Mouse (Mus musculus): ENCODE measurements around the gene Gm17542. TPM values are rescaled to one million over a fixed set of nuclear protein-coding genes. Genes with fewer than 3 reads are reported as not detected.

The Gm17542 gene
- polyA plus RNA-seq, 1 experiment = not detected

- H3K36me3 ChIP-seq (ENCODE audit: control insufficient read depth, insufficient read depth, low read length) = no peaks in the 10 kb centered on the region
- 72% methylated on average over 10 of the region's 10 CpGs for WGBS
- no peaks in the 10 kb centered on the region for H3K27me3 ChIP-seq (ENCODE audit: control insufficient read depth, insufficient read depth, low read length)
- no peak overlapping the region for H3K4me3 ChIP-seq (ENCODE audit: low read depth, low read length)
- TF ChIP-seq CTCF (IDR thresholded peaks at IDR 0.05; ENCODE audit: extremely low read depth, insufficient read length, insufficient replicate concordance, low read depth, low read length) = no peak
- no peak for TF ChIP-seq POLR2A (IDR thresholded peaks at IDR 0.05; ENCODE audit: low read depth, low read length)
- H3K4me1 ChIP-seq (ENCODE audit: control insufficient read depth, insufficient read depth, insufficient read length, low read length) = 0 out of 2 replicates have a peak, but pooled peaks cover 2% of the 10 kb centered on the region
- no peak overlapping the region for H3K27ac ChIP-seq (ENCODE audit: insufficient read depth, low read depth, low read length)
Measured at GRCm38 (mm10) chr10:58672557-58673277, 45.3 kb downstream of the Gm17542 start.

GRCm38 (mm10) chr10:58663868-58664267 lies 54.1 kb downstream of the Gm17542 start:
- WGBS = 85% methylated on average over 5 of the region's 5 CpGs
- Histone ChIP-seq H3K36me3 (ENCODE audit: control insufficient read depth, insufficient read depth, low read length) (no peaks in the 10 kb centered on the region), H3K27ac (ENCODE audit: insufficient read depth, low read depth, low read length) (no peak overlapping the region), H3K4me1 (ENCODE audit: control insufficient read depth, insufficient read depth, insufficient read length, low read length) (peaks cover 3% of the 10 kb centered on the region), H3K27me3 (ENCODE audit: control insufficient read depth, insufficient read depth, low read length) (no peaks in the 10 kb centered on the region), H3K4me3 (ENCODE audit: low read depth, low read length) (no peak overlapping the region)
- TF ChIP-seq POLR2A (IDR thresholded peaks at IDR 0.05; ENCODE audit: low read depth, low read length) = no peak
- no peak for TF ChIP-seq CTCF (IDR thresholded peaks at IDR 0.05; ENCODE audit: extremely low read depth, insufficient read length, insufficient replicate concordance, low read depth, low read length)

Other genes starting within 250 kb of the Gm17542 start
- 0.20 and 0.32 TPM in 2 replicates for gene Ccdc138, start 220.3 kb downstream of the Gm17542 start, polyA plus RNA-seq (2012; rRNA removed)
- gene Edar, start 42.6 kb downstream of the Gm17542 start, polyA plus RNA-seq (2012; rRNA removed) = 0.29 and 0.52 TPM in 2 replicates
- 0.44 and 0.46 TPM in 2 replicates for gene Sh3rf3, start 95.1 kb upstream of the Gm17542 start, polyA plus RNA-seq (2012; rRNA removed)